21 mouse cellular contexts compared by ENCODE assay signal in genomic region chr13:82780826-82781225, GRCm38 (mm10).
DNase-seq lines count a peak whose midpoint lies in the region; ATAC-seq and TF ChIP-seq lines count a peak whose summit lies in the region.
"Had no signal": no experiment of that assay in that cellular context is flagged by ENCODE, and none has a peak within 500 bp of the region (broad histone marks: within the 10 kb centered on the region; RNA-seq: fewer than 3 reads in every experiment).

No protein-coding gene starts in this region.

- intact Hi-C loops in left cerebral cortex, postnatal 25 days (cut with DNase I) = no loop called here
- intact Hi-C loops in left cerebral cortex, postnatal 4 days (cut with DNase I) = no loop called here

- peak; percentile 63 for DNase-seq in forebrain, embryonic 14.5 days (ENCODE audit: low spot score)
- no peak for DNase-seq in forebrain, embryonic 11.5 days (ENCODE audit: low spot score)
- peak; percentile 52 for DNase-seq in kidney, adult 2 months
- peak; percentile 13 to 44 for DNase-seq in left cerebral cortex, postnatal 25 days (ENCODE audit: low spot score in 2 of 2)
- DNase-seq in left cerebral cortex, postnatal 4 days = no peak
- DNase-seq in right cerebral cortex, postnatal 10 days (ENCODE audit: low spot score in 2 of 2) = peak; percentile 26 to 31
- no peak for DNase-seq in right cerebral cortex, postnatal 25 days
- DNase-seq: adrenal gland, adult 8-10 months; cerebellum, adult 11 months; cerebellum, postnatal 10 days; liver, embryonic 13.5 days; lung, embryonic 14.5 days; lung, postnatal 36 days had no signal

- no peak overlapping the region for H3K9ac ChIP-seq in forebrain, embryonic 14.5 days (ENCODE audit: low read length)
- no peak overlapping the region for H3K9ac ChIP-seq in forebrain, embryonic 11.5 days (ENCODE audit: low read length)
- H3K9ac ChIP-seq in kidney, embryonic 16.5 days (replicated peaks; ENCODE audit: low read length) = no peak overlapping the region
- H3K9ac ChIP-seq: embryonic facial prominence, embryonic 12.5 days; liver, embryonic 13.5 days; lung, embryonic 14.5 days; neural tube, embryonic 13.5 days had no signal

- H3K36me3 ChIP-seq in forebrain, embryonic 14.5 days (ENCODE audit: control insufficient read depth, insufficient read depth, low read length) = no peaks in the 10 kb centered on the region
- no peaks in the 10 kb centered on the region for H3K36me3 ChIP-seq in forebrain, embryonic 11.5 days (ENCODE audit: control insufficient read depth, insufficient read depth, low read length)
- no peaks in the 10 kb centered on the region for H3K36me3 ChIP-seq in kidney, adult 2 months (ENCODE audit: control insufficient read depth, insufficient read depth, low read length)
- no peaks in the 10 kb centered on the region for H3K36me3 ChIP-seq in kidney, embryonic 16.5 days (ENCODE audit: insufficient read depth, low read length)
- H3K36me3 ChIP-seq: embryonic facial prominence, embryonic 12.5 days; hindbrain, embryonic 10.5 days; liver, embryonic 13.5 days; neural tube, embryonic 13.5 days had no signal

- no peak for TF ChIP-seq CTCF in kidney, adult 2 months (conservative IDR thresholded peaks at IDR 0.05; ENCODE audit: insufficient read depth, insufficient read length, low read depth, low read length)

- no peaks in the 10 kb centered on the region for H3K9me3 ChIP-seq in forebrain, embryonic 14.5 days (replicated peaks; ENCODE audit: control insufficient read depth, low read length)
- no peaks in the 10 kb centered on the region for H3K9me3 ChIP-seq in forebrain, embryonic 11.5 days (ENCODE audit: control insufficient read depth, low read length)
- H3K9me3 ChIP-seq in kidney, embryonic 16.5 days (ENCODE audit: low read length) = no peaks in the 10 kb centered on the region
- H3K9me3 ChIP-seq: embryonic facial prominence, embryonic 12.5 days; hindbrain, embryonic 10.5 days; liver, embryonic 13.5 days; neural tube, embryonic 13.5 days had no signal

- peak; percentile 57; the same call in 1 of the 2 replicates for ATAC-seq in forebrain, embryonic 14.5 days
- ATAC-seq in forebrain, embryonic 11.5 days (replicated peaks; ENCODE audit: low FRiP score) = no peak
- no peak for ATAC-seq in kidney, embryonic 16.5 days (ENCODE audit: low FRiP score, low TSS enrichment)
- ATAC-seq: CD4-positive, CD25-positive, alpha-beta regulatory T cell, adult 4 months; Patski had no signal

- no peak overlapping the region for H3K4me2 ChIP-seq in forebrain, embryonic 14.5 days (ENCODE audit: low read length)
- H3K4me2 ChIP-seq in forebrain, embryonic 11.5 days (ENCODE audit: low read depth, low read length, severe bottlenecking) = no peak overlapping the region
- no peak overlapping the region for H3K4me2 ChIP-seq in kidney, embryonic 16.5 days (replicated peaks; ENCODE audit: low read depth, low read length)
- H3K4me2 ChIP-seq: embryonic facial prominence, embryonic 12.5 days; liver, embryonic 13.5 days; lung, embryonic 14.5 days; neural tube, embryonic 13.5 days had no signal

- no peak for TF ChIP-seq POLR2A in kidney, adult 2 months (IDR thresholded peaks at IDR 0.05; ENCODE audit: low read depth, low read length)

- no peaks in the 10 kb centered on the region for H3K4me1 ChIP-seq in forebrain, embryonic 14.5 days (ENCODE audit: control insufficient read depth, insufficient read depth, low read length)
- no peaks in the 10 kb centered on the region for H3K4me1 ChIP-seq in forebrain, embryonic 11.5 days (replicated peaks; ENCODE audit: control insufficient read depth, insufficient read depth, low read length)
- H3K4me1 ChIP-seq in kidney, adult 2 months (ENCODE audit: control insufficient read depth, insufficient read depth, low read length) = no peaks in the 10 kb centered on the region
- H3K4me1 ChIP-seq in kidney, embryonic 16.5 days (ENCODE audit: insufficient read depth, low read length) = no peaks in the 10 kb centered on the region
- H3K4me1 ChIP-seq: embryonic facial prominence, embryonic 12.5 days; hindbrain, embryonic 10.5 days; liver, embryonic 13.5 days; neural tube, embryonic 13.5 days had no signal

- no peaks in the 10 kb centered on the region for H3K27me3 ChIP-seq in forebrain, embryonic 14.5 days (replicated peaks; ENCODE audit: control insufficient read depth, insufficient read depth, low read length)
- no peaks in the 10 kb centered on the region for H3K27me3 ChIP-seq in forebrain, embryonic 11.5 days (ENCODE audit: control insufficient read depth, insufficient read depth, low read length)
- no peaks in the 10 kb centered on the region for H3K27me3 ChIP-seq in kidney, adult 2 months (replicated peaks; ENCODE audit: control insufficient read depth, insufficient read depth, low read length)
- H3K27me3 ChIP-seq in kidney, embryonic 16.5 days (ENCODE audit: insufficient read depth, low read length) = no peaks in the 10 kb centered on the region
- H3K27me3 ChIP-seq: embryonic facial prominence, embryonic 12.5 days; liver, embryonic 13.5 days; neural tube, embryonic 13.5 days; Patski had no signal

- H3K27ac ChIP-seq in forebrain, embryonic 14.5 days (ENCODE audit: low read depth, low read length) = no peak overlapping the region
- no peak overlapping the region for H3K27ac ChIP-seq in forebrain, embryonic 11.5 days (ENCODE audit: low read depth, low read length)
- peak overlapping the region; percentile 23; the same call in 1 of the 2 replicates for H3K27ac ChIP-seq in kidney, adult 2 months (ENCODE audit: insufficient read depth, low read depth, low read length)
- no peak overlapping the region for H3K27ac ChIP-seq in kidney, embryonic 16.5 days (ENCODE audit: low read length)
- H3K27ac ChIP-seq: embryonic facial prominence, embryonic 12.5 days; hindbrain, embryonic 10.5 days; liver, embryonic 13.5 days; neural tube, embryonic 13.5 days; stomach, postnatal 0 days had no signal

- WGBS in forebrain, embryonic 14.5 days = 13% methylated on average over 1 of the region's 1 CpGs
- 48% methylated on average over 1 of the region's 1 CpGs for WGBS in forebrain, embryonic 11.5 days
- 46% methylated on average over 1 of the region's 1 CpGs for WGBS in kidney, adult 2 months
- WGBS in kidney, embryonic 16.5 days = 68% methylated on average over 1 of the region's 1 CpGs

- H3K4me3 ChIP-seq in forebrain, embryonic 14.5 days (ENCODE audit: low read depth, low read length) = no peak overlapping the region
- no peak overlapping the region for H3K4me3 ChIP-seq in forebrain, embryonic 11.5 days (ENCODE audit: low read depth, low read length)
- no peak overlapping the region for H3K4me3 ChIP-seq in kidney, adult 2 months (ENCODE audit: insufficient read depth, low read depth, low read length)
- H3K4me3 ChIP-seq in kidney, embryonic 16.5 days (ENCODE audit: low read length) = no peak overlapping the region
- H3K4me3 ChIP-seq: embryonic facial prominence, embryonic 12.5 days; erythroblast, embryonic 14.5 days; hindbrain, embryonic 10.5 days; liver, embryonic 13.5 days; neural tube, embryonic 13.5 days had no signal

Comparison
In these comparisons a context has a peak if more than half of its experiments do, and no peak if none do; other contexts are left out.
1. DNase-seq: peak in forebrain, embryonic 14.5 days (single experiment), kidney, adult 2 months (single experiment), left cerebral cortex, postnatal 25 days (2 of 2) and right cerebral cortex, postnatal 10 days (2 of 2); none in forebrain, embryonic 11.5 days (single experiment), left cerebral cortex, postnatal 4 days (single experiment) and right cerebral cortex, postnatal 25 days (single experiment).